Mouse (Mus musculus) cerebellum, postnatal 14 days (tissue): Measurements from ENCODE around the gene Sec24a.
"Not testable (repeated sequence)": the region's sequence is repeated elsewhere in the genome, so short reads cannot be mapped to it uniquely, and the experiment has no call there.

Source experiments
- DNase-seq, 2 experiments: peaks; one replicate each; pipeline ENCODE4 v3.0.0; 2021; ENCODE audit warnings: mixed read lengths in 2 of 2

Sec24a gene

GRCm38 (mm10) chr11:51688330-51689328 is 74.8 kb downstream of the Sec24a start, which contains the start of gene 0610009B22Rik:
Gene 0610009B22Rik (minus strand): TSS chr11:51688874.
- DNase-seq: peak; percentile 100

- peak in 1 of 2 experiments; percentile 8 for DNase-seq
These were observed 81.5 kb downstream of the Sec24a start for GRCm38 (mm10) chr11:51681976-51682374.

GRCm38 (mm10) chr11:51681324-51681975 is 82.0 kb downstream of the Sec24a start:
- peak; percentile 91 to 95 for DNase-seq

GRCm38 (mm10) chr11:51679466-51679865 is 84.0 kb downstream of the Sec24a start:
- no peak for DNase-seq

- DNase-seq: no peak
These were observed 85.6 kb downstream of the Sec24a start for GRCm38 (mm10) chr11:51677737-51678418.

- DNase-seq: no peak
These were observed 88.0 kb downstream of the Sec24a start for GRCm38 (mm10) chr11:51675386-51675785.

GRCm38 (mm10) chr11:51673291-51673690 is 90.1 kb downstream of the Sec24a start:
- DNase-seq: peak; percentile 18 to 25

- DNase-seq: no peak
These were observed 92.1 kb downstream of the Sec24a start for GRCm38 (mm10) chr11:51671376-51671775.

- DNase-seq: no peak
These were observed 92.6 kb downstream of the Sec24a start for GRCm38 (mm10) chr11:51670846-51671245.

GRCm38 (mm10) chr11:51664747-51665146 is 98.7 kb downstream of the Sec24a start:
- not testable (repeated sequence) for DNase-seq

- no peak for DNase-seq
These were observed 100.8 kb downstream of the Sec24a start for GRCm38 (mm10) chr11:51662632-51663031.

GRCm38 (mm10) chr11:51661867-51662365 is 101.5 kb downstream of the Sec24a start:
- no peak for DNase-seq

- no peak for DNase-seq
These were observed 104.7 kb downstream of the Sec24a start for GRCm38 (mm10) chr11:51658705-51659104.

GRCm38 (mm10) chr11:51658291-51658690 is 105.1 kb downstream of the Sec24a start:
- DNase-seq: no peak

- no peak for DNase-seq
These were observed 106.5 kb downstream of the Sec24a start for GRCm38 (mm10) chr11:51656798-51657521.

GRCm38 (mm10) chr11:51654891-51655290 is 108.5 kb downstream of the Sec24a start:
- no peak for DNase-seq

GRCm38 (mm10) chr11:51653736-51654135 is 109.7 kb downstream of the Sec24a start:
- no peak for DNase-seq

- DNase-seq: no peak
These were observed 110.5 kb downstream of the Sec24a start for GRCm38 (mm10) chr11:51652889-51653418.

- peak; percentile 54 to 64 for DNase-seq
These were observed 112.5 kb downstream of the Sec24a start, which contains the start of the genes N4bp3 and D930048N14Rik for GRCm38 (mm10) chr11:51650691-51651515. Gene N4bp3 (minus strand): TSS chr11:51650842. Gene D930048N14Rik (plus strand): TSS chr11:51650954.

GRCm38 (mm10) chr11:51650261-51650660 is 113.2 kb downstream of the Sec24a start:
- DNase-seq: peak in 1 of 2 experiments; percentile 45

- DNase-seq: peak in 1 of 2 experiments; percentile 24
These were observed 113.6 kb downstream of the Sec24a start for GRCm38 (mm10) chr11:51649889-51650199.
